Mouse (Mus musculus) gastrocnemius, postnatal 25 days (tissue): ENCODE results near the gene Slc37a4. TPM values are rescaled to one million over a fixed set of nuclear protein-coding genes. Genes with fewer than 3 reads are reported as not detected.
"Not testable (repeated sequence)": the region's sequence is repeated elsewhere in the genome, so short reads cannot be mapped to it uniquely, and the experiment has no call there.

Experiments used
- DNase-seq: peaks from one replicate; pipeline ENCODE4 v3.0.0; 2022
- total RNA-seq, 2 experiments: library from RNA; stranded (reverse); gene quantifications; 1 replicate in 1 of 2; 2 replicates in 1 of 2; pipeline ENCODE4 v1.2.3; 2021

Gene Slc37a4
- total RNA-seq, 2 experiments from 2014 or later: 117 to 142 TPM

- DNase-seq: no peak
Observed at GRCm38 (mm10) chr9:44398551-44398950, 1.9 kb downstream of the Slc37a4 start.

- peak; percentile 71 for DNase-seq
Observed at GRCm38 (mm10) chr9:44399114-44399794, 2.6 kb downstream of the Slc37a4 start.

DNA sequence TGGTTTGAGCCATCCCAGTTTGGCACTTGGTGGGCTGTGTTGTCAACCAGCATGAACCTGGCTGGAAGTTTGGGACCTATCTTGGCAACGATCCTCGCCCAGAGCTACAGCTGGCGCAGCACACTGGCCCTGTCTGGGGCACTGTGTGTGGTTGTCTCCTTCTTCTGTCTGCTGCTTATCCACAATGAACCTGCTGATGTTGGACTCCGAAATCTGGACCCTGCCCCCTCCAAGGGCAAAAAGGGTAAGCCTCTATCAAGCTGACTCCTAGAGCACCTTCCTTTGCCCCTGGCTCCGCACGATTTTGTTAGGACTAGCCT is 3.1 kb downstream of the Slc37a4 start:
- no peak for DNase-seq

DNA sequence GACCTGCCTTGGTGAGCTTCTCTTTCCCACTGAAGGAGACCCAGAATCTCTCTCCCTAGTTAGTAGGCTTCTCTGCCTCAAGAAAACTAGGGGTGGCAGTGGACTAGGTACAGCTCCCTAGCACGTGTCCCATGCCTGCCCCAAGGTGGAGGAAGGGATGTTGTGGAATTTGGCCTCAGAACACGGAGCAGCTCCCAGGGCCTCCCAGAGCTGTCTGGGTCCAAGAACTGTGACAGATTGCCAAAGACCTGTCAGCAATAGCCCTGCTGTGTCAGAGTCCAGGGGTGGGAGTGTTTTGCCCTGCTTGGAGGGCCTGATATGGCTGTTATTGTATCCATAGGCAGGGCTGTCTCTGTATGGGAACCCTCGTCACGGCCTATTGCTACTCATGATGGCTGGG is 4.4 kb downstream of the Slc37a4 start:
- peak; percentile 46 for DNase-seq

DNA sequence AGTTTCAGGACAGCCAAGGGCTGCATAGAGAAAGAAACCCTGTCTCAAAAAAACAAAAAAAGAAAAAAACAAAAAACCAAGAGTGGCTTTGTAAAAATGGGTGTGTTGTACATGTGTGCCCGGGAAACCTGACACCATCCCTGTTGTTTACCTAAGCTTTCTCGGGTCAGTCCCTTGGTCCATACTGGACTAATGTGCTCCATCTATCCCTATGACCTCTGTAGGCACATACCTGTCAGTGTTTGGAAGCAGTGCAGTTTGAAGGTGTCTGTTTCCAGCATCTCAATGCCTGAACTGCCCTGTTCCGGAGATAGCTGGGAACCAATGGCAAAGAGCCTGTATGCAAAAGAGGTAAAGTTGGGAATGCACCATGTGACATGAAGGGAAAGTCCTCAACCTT is 8.4 kb downstream of the Slc37a4 start:
- DNase-seq: no peak

DNA sequence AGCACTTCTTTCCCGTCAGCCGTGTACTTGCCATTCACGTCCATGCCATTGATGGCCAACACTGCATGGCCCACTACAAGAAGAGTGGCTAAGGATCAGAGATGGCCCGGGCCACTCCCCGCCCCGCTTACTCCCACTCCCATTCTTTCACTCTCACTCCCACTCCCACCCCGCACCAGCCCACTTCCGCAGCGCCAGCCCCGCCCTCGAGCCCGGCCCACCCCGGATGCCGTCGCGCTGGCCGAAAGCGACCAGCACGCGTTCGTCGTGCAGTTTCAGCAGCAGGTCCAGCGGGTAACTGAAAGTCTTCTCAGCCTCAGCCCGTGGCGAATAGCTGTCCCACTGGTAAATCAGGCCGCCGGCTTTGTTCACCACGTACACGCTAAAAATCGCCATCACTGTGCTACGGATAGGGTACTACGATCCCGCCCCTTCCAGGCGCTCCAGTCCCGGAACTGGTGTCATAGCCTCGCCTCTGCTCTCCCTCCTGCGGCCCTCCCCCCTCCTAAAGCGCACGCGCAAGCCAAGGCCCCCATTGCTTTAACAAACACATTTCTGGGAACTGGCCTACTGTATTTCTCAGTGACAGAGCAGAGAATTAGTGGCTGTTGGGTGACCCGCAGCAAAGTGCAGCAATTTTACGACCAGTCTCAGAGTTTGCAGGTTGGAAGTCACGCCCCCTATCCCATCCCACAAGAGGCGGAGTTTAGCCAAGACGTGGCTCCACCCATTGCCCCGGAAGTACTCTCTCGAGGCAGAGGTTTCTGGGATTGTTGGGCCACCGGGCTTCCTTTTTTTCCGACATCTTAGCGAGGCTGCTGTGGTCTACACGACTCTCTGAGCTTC is 10.5 kb downstream of the Slc37a4 start, which contains the start of the genes Rps25 and Trappc4:
Gene Rps25 (plus strand): TSS at position 234 of the 846 bp plus-strand sequence.
Gene Trappc4 (minus strand): TSS at position 695 of the 846 bp plus-strand sequence.
- peak; percentile 88 for DNase-seq

DNA sequence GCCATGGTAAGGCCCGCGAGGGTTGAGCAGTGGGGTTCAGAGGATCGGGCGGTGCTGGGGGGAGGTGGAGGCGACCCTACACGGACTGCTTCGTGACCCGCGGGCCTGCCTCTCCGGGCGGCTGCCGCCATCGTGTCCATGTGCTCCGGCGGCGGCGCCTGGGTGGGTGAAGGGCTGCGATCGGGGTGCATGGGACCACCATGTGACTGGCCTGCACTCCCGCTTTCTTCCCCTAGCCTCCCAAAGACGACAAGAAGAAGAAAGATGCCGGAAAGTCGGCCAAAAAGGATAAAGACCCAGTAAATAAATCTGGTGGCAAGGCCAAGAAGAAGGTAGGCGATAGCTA is 11.1 kb downstream of the Slc37a4 start:
- DNase-seq: no peak

GRCm38 (mm10) chr9:44408693-44409092 is 12.0 kb downstream of the Slc37a4 start:
- not testable (repeated sequence) for DNase-seq

DNA sequence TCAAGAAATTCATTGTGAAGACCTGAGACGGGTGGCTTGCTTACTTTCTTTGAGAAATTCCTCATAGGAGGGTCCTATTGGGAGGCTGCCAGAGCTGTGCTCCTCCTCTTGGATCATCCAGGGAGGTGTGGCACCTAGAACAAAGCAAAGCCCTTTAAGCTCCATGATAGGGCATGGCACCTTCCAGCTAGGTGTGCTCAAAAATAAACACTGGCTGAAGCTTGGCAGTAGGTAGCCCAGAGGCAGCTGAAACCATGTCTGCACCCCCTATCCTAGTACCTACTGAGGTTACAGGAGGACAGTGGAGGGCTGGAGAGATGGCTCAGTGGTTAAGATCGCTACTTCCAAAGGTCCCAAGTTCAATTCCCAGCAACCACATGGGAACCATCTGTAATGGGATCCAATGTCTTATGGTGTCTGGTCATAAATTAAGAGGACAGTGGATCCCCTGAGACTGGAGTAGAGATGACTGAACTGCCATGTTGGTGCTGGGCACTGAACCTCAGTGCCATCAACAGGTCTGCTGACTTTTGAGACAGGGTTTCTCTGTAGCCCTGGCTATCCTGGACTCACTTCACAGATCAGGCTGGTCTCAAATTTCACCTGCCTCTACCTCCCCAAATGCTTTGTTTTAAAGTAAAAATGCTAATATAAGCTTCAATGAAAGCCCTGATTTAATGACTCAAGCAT is 14.1 kb downstream of the Slc37a4 start:
- no peak for DNase-seq

DNA sequence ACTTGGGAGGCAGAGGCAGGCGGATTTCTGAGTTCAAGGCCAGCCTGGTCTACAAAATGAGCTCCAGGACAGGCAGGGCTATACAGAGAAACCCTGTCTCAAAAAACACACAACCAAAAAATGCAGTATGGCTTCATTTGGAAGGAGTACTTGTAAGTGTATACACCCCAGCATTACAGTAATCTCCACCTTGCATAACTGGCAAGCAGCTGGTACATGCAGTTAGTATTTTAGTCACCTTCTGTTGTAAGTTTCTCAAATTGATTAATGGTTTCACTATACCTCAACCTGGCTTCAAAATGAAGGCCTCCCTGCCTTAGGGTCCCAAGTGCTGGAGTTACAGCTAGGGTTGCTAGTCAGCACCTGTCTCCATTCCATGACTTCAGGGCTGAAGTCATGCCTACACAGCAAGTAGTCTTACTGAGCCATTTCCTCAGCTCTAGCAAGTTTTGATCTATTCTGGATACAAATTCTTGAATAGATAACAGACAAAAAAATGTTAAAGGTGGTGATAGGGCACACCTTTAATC is 15.0 kb downstream of the Slc37a4 start:
- DNase-seq: no peak

- DNase-seq: no peak
Observed at GRCm38 (mm10) chr9:44412306-44412705, 15.7 kb downstream of the Slc37a4 start.

DNA sequence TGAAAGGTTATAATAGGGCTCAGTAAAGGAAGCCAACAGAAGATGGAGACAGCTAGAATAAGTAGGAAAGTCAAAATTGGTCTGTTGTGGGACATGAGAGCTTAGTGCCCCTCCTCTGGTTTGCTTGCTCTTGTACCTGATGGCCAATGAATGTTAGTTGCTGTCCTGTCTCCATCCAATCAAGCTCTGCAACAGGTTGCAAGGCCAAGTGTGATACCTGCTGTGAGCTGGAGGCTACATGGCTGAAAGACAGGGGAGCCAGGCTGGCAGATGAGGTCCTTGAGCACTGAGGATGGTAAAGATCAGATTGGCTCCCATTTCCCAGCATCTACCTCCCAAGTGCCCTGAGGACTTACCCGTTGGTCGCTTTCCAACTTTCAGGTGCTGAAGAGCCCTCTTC is 16.1 kb downstream of the Slc37a4 start:
- DNase-seq: no peak

DNA sequence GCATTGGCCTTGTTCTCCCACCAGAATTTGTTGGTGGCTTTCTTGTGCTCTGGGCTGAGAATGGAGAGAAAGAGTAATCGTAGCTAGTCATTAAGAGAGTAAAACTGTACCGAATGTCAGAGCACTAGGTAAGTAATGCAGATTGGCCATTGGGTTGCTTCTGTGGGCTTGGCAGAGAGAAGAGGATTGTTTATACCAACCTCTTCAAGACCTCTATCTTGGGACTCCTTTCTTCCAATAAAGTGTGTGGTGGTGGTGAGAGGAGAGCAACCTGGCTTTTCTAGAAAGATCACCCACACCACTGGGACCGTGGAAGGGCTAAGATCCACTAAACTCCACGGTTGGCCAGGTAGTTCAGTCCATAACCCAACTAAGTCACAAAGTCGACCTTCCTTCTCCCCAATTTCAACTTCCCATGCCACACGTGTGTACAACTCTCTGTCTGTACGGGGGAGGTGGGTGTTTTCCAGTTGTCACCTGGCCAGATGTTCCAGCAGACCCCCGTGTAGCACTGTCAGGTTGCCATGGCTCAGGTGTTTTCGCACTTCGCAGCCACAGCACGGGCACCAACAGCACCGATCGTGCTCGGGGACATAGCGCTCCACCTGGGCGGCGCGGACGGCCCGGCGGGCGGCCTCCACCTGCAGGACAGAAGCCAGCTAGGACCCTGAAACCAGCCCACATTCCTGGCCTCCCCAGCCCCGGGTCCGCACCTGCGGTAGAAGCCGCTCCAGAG is 20.7 kb downstream of the Slc37a4 start:
- DNase-seq: no peak

DNA sequence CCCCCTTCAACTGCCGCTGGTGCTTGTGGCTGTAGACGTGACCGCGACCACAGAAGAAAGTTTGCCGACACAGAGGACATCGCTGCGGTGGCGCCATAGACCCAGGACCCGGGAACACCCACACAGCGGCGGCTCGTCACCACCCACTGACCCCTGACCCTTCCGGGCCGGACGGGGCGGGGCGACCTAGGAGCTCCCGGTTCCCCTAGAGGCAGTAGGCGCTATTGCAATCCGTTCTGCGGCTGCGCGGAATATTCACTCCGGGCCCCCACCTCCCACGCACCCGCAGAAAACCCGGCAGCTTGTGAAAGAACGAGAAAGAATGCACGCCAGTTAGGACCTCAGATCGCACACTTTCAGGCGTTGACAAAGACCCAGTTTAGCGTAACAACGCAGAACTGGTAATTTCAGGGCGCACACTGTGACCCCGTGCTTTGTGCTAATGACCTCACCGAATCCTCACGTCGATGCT is 21.3 kb downstream of the Slc37a4 start:
- DNase-seq: peak; percentile 90

GRCm38 (mm10) chr9:44418519-44419385 is 22.1 kb downstream of the Slc37a4 start, which contains the start of gene Ccdc84:
TSS of gene Ccdc84 (minus strand) at chr9:44418569.
- DNase-seq: no peak

DNA sequence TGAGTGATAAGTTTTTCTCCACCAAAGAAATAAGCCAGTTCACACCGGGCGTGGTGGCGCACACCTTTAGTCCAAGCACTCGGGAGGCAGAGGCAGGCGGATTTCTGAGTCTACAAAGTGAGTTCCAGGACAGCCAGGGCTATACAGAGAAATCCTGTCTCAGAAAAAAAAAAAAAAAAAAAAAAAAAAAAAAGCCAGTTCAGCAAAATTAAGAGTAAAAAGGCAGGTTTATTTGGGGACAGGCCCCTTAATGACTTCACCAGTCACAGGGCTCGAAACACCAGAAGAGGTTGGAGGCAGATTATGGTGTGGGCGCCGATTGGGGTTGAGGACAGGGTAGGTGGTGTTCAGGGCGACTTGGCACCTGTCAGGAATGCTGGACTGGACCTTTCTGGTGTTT is 23.1 kb downstream of the Slc37a4 start:
- not testable (repeated sequence) for DNase-seq

GRCm38 (mm10) chr9:44420280-44420898 is 23.7 kb downstream of the Slc37a4 start:
- DNase-seq: no peak

DNA sequence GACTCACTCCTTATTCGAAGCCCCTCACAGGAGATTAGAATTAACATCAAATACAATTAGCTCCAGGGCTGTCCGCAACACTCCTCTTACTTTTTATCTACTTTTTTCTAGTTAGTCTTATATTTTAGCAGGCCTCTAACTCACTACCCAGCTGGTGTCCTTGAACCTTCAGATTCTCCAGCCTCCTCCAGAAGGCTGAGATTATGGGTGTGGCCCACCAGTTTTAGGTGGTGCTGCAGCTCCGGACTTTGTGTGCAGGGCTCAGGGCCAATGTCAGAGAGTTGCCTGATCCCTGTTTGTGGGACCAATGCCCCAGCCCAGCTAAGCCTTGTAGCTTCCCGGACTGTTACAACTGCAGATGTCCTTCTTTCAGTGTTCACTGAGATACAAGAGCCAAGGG is 26.9 kb downstream of the Slc37a4 start:
- no peak for DNase-seq

DNA sequence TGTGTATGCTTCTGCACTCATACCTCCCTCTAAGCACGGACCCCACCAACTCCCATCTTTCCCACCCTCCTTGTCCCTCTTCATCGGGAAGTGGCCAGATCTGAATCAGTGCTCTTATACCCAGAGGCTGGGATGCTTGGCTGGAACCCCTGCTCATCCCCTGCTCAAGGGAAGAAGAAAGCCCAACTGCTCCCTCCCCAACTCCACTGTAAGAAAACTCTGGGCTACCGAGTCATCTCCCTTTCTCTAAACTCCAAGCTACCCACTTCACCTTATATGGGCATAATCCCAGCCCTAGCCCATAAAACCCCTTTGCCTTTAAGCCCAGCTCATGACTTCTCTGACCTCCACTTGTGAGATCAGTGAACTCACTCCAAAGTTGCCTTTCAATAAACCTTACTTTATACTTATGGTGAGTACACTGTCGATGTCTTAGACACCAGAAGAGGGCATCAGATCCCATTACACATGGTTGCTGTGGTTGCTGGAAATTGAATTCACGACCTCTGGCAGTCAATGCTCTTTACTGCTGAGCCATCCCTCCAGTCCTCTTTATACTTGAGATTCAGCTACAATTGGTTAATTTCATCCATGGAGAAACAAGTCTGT is 36.0 kb downstream of the Slc37a4 start:
- no peak for DNase-seq

DNA sequence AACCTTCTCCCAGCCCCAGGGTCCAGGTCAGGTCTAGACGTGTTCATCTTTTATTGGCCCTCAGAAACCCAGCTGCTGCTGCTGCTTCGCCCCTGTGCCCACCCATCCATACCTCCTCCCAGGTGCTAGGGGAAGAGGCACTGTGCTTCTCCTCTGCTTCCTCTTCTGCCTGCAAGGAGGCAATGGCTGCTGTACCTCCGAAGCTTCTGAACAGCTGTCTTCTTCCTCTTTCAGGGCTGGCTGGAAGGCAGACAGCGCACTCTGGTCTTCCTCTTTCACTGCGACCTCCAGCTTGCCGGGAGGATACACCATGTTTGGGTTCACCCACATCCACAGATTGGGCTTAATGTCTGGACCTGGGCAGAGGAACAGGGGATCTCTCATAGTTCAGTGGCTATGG is 39.1 kb downstream of the Slc37a4 start:
- DNase-seq: no peak
